Mouse (Mus musculus): ENCODE measurements around the gene 4430402I18Rik.

- TF ChIP-seq CTCF (IDR thresholded peaks at IDR 0.05; ENCODE audit: extremely low read depth, insufficient read depth, insufficient read length, insufficient replicate concordance) (no peak), POLR2A (IDR thresholded peaks at IDR 0.05; ENCODE audit: low read depth, low read length) (no peak)
These were observed 98.2 kb downstream of the 4430402I18Rik start for GRCm38 (mm10) chr19:28869251-28869855.
